Mouse (Mus musculus): ENCODE results near the gene Eef2. TPM values are rescaled to one million over a fixed set of nuclear protein-coding genes. Genes with fewer than 3 reads are reported as not detected.

The Eef2 gene
- polyA plus RNA-seq, 1 experiment from 2014 or later = 504 TPM

- peak; percentile 95 for ATAC-seq (ENCODE audit: insufficient read depth, low FRiP score, low TSS enrichment)
- peak; percentile 97 for DNase-seq (ENCODE audit: low spot score)
- H3K9me3 ChIP-seq (ENCODE audit: control insufficient read depth, low read length) = no peaks in the 10 kb centered on the region
- H3K9ac ChIP-seq (ENCODE audit: low read length) = peak within 1 kb of the TSS; percentile 68
- no peaks in the 10 kb centered on the region for H3K27me3 ChIP-seq (ENCODE audit: control insufficient read depth, insufficient read depth, low read length)
- 0 out of 2 replicates have a peak within 1 kb of the TSS, but pooled peaks have one; percentile 46 for H3K27ac ChIP-seq (ENCODE audit: low read depth, low read length)
- H3K4me3 ChIP-seq (ENCODE audit: low read depth, low read length) = peak within 1 kb of the TSS; percentile 60
- H3K4me2 ChIP-seq (ENCODE audit: low read depth) = peak within 1 kb of the TSS; percentile 63
- peaks cover 41% of the 10 kb centered on the region for H3K36me3 ChIP-seq (ENCODE audit: control insufficient read depth, insufficient read depth, low read length)
- peaks cover 8% of the 10 kb centered on the region for H3K4me1 ChIP-seq (ENCODE audit: control insufficient read depth, insufficient read depth, low read length)
- 4% methylated on average over 53 of the region's 53 CpGs for WGBS
These were observed 6.2 kb downstream of the Eef2 start, which contains the start of gene Dapk3 for GRCm38 (mm10) chr10:81182336-81183333. TSS of gene Dapk3 (plus strand) at chr10:81183005.

- Histone ChIP-seq H3K36me3 (ENCODE audit: control insufficient read depth, insufficient read depth, low read length) (peaks cover 32% of the 10 kb centered on the region), H3K9ac (ENCODE audit: low read length) (peak within 1 kb of the TSS; percentile 68), H3K4me2 (ENCODE audit: low read depth) (peak within 1 kb of the TSS; percentile 63), H3K4me1 (ENCODE audit: control insufficient read depth, insufficient read depth, low read length) (peaks cover 4% of the 10 kb centered on the region; the same call in 1 of the 2 replicates), H3K27me3 (ENCODE audit: control insufficient read depth, insufficient read depth, low read length) (no peaks in the 10 kb centered on the region), H3K4me3 (ENCODE audit: low read depth, low read length) (peak within 1 kb of the TSS; percentile 60), H3K9me3 (ENCODE audit: control insufficient read depth, low read length) (no peaks in the 10 kb centered on the region), H3K27ac (ENCODE audit: low read depth, low read length) (0 out of 2 replicates have a peak within 1 kb of the TSS, but pooled peaks have one; percentile 46)
- WGBS = 85% methylated on average over 5 of the region's 5 CpGs
- no peak for DNase-seq (ENCODE audit: low spot score)
- no peak for ATAC-seq (ENCODE audit: insufficient read depth, low FRiP score, low TSS enrichment)
These were observed 7.4 kb downstream of the Eef2 start, which contains the start of gene 4930442H23Rik for GRCm38 (mm10) chr10:81183805-81184204. TSS of gene 4930442H23Rik (minus strand) at chr10:81183849.

- Histone ChIP-seq H3K27me3 (ENCODE audit: control insufficient read depth, insufficient read depth, low read length) (no peaks in the 10 kb centered on the region), H3K4me1 (ENCODE audit: control insufficient read depth, insufficient read depth, low read length) (peaks cover 4% of the 10 kb centered on the region; the same call in 1 of the 2 replicates), H3K4me3 (ENCODE audit: low read depth, low read length) (no peak overlapping the region), H3K4me2 (ENCODE audit: low read depth) (no peak overlapping the region), H3K27ac (ENCODE audit: low read depth, low read length) (no peak overlapping the region), H3K9me3 (ENCODE audit: control insufficient read depth, low read length) (no peaks in the 10 kb centered on the region), H3K9ac (ENCODE audit: low read length) (no peak overlapping the region), H3K36me3 (ENCODE audit: control insufficient read depth, insufficient read depth, low read length) (peaks cover 26% of the 10 kb centered on the region)
- DNase-seq (ENCODE audit: low spot score) = no peak
- WGBS = 63% methylated on average over 4 of the region's 4 CpGs
- no peak for ATAC-seq (ENCODE audit: insufficient read depth, low FRiP score, low TSS enrichment)
These were observed 8.3 kb downstream of the Eef2 start for GRCm38 (mm10) chr10:81184765-81185164.

GRCm38 (mm10) chr10:81187161-81187560 lies 10.7 kb downstream of the Eef2 start:
- Histone ChIP-seq H3K4me3 (ENCODE audit: low read depth, low read length) (no peak overlapping the region), H3K9ac (ENCODE audit: low read length) (no peak overlapping the region)

GRCm38 (mm10) chr10:81189821-81190220 lies 13.4 kb downstream of the Eef2 start:
- Histone ChIP-seq H3K36me3 (ENCODE audit: control insufficient read depth, insufficient read depth, low read length) (peaks cover 5% of the 10 kb centered on the region; the same call in 1 of the 2 replicates), H3K9me3 (ENCODE audit: control insufficient read depth, low read length) (no peaks in the 10 kb centered on the region), H3K27ac (ENCODE audit: low read depth, low read length) (no peak overlapping the region), H3K4me3 (ENCODE audit: low read depth, low read length) (no peak overlapping the region), H3K4me1 (ENCODE audit: control insufficient read depth, insufficient read depth, low read length) (peaks cover 13% of the 10 kb centered on the region), H3K4me2 (ENCODE audit: low read depth) (no peak overlapping the region), H3K27me3 (ENCODE audit: control insufficient read depth, insufficient read depth, low read length) (peaks cover 13% of the 10 kb centered on the region), H3K9ac (ENCODE audit: low read length) (no peak overlapping the region)
- ATAC-seq (ENCODE audit: insufficient read depth, low FRiP score, low TSS enrichment) = no peak
- DNase-seq (ENCODE audit: low spot score) = no peak
- 73% methylated on average over 26 of the region's 26 CpGs for WGBS

More at GRCm38 (mm10) chr10:81187161-81187560, 10.7 kb downstream of the Eef2 start:
- H3K9me3 ChIP-seq (ENCODE audit: control insufficient read depth, low read length) = no peaks in the 10 kb centered on the region
- peaks cover 9% of the 10 kb centered on the region for H3K4me1 ChIP-seq (ENCODE audit: control insufficient read depth, insufficient read depth, low read length)
- H3K27ac ChIP-seq (ENCODE audit: low read depth, low read length) = no peak overlapping the region
- ATAC-seq (ENCODE audit: insufficient read depth, low FRiP score, low TSS enrichment) (no peak), DNase-seq (ENCODE audit: low spot score) (no peak)
- WGBS = 96% methylated on average over 9 of the region's 9 CpGs
- no peak overlapping the region for H3K4me2 ChIP-seq (ENCODE audit: low read depth)
- peaks cover 5% of the 10 kb centered on the region; the same call in 1 of the 2 replicates for H3K36me3 ChIP-seq (ENCODE audit: control insufficient read depth, insufficient read depth, low read length)
- H3K27me3 ChIP-seq (ENCODE audit: control insufficient read depth, insufficient read depth, low read length) = no peaks in the 10 kb centered on the region

GRCm38 (mm10) chr10:81190236-81190911 lies 13.9 kb downstream of the Eef2 start:
- Histone ChIP-seq H3K36me3 (ENCODE audit: control insufficient read depth, insufficient read depth, low read length) (0 out of 2 replicates have a peak, but pooled peaks cover 3% of the 10 kb centered on the region), H3K4me2 (ENCODE audit: low read depth) (no peak overlapping the region), H3K9ac (ENCODE audit: low read length) (no peak overlapping the region), H3K27ac (ENCODE audit: low read depth, low read length) (no peak overlapping the region), H3K27me3 (ENCODE audit: control insufficient read depth, insufficient read depth, low read length) (peaks cover 17% of the 10 kb centered on the region), H3K9me3 (ENCODE audit: control insufficient read depth, low read length) (no peaks in the 10 kb centered on the region), H3K4me1 (ENCODE audit: control insufficient read depth, insufficient read depth, low read length) (peaks cover 13% of the 10 kb centered on the region), H3K4me3 (ENCODE audit: low read depth, low read length) (no peak overlapping the region)
- peak; percentile 60 for DNase-seq (ENCODE audit: low spot score)
- 72% methylated on average over 31 of the region's 31 CpGs for WGBS
- no peak for ATAC-seq (ENCODE audit: insufficient read depth, low FRiP score, low TSS enrichment)

- no peak overlapping the region for H3K4me3 ChIP-seq (ENCODE audit: low read depth, low read length)
- H3K4me1 ChIP-seq (ENCODE audit: control insufficient read depth, insufficient read depth, low read length) = peaks cover 13% of the 10 kb centered on the region
- DNase-seq (ENCODE audit: low spot score) = no peak
- ATAC-seq (ENCODE audit: insufficient read depth, low FRiP score, low TSS enrichment) = no peak
- no peak overlapping the region for H3K9ac ChIP-seq (ENCODE audit: low read length)
- H3K27ac ChIP-seq (ENCODE audit: low read depth, low read length) = peak overlapping the region; percentile 23; the same call in 1 of the 2 replicates
- H3K36me3 ChIP-seq (ENCODE audit: control insufficient read depth, insufficient read depth, low read length) = 0 out of 2 replicates have a peak, but pooled peaks cover 3% of the 10 kb centered on the region
- peaks cover 20% of the 10 kb centered on the region for H3K27me3 ChIP-seq (ENCODE audit: control insufficient read depth, insufficient read depth, low read length)
- 73% methylated on average over 6 of the region's 6 CpGs for WGBS
- no peaks in the 10 kb centered on the region for H3K9me3 ChIP-seq (ENCODE audit: control insufficient read depth, low read length)
- no peak overlapping the region for H3K4me2 ChIP-seq (ENCODE audit: low read depth)
These were observed 14.5 kb downstream of the Eef2 start for GRCm38 (mm10) chr10:81190912-81191321.

- H3K27ac ChIP-seq (ENCODE audit: low read depth, low read length) = peak overlapping the region; percentile 80
- no peaks in the 10 kb centered on the region for H3K9me3 ChIP-seq (ENCODE audit: control insufficient read depth, low read length)
- peak overlapping the region; percentile 95; the same call in 1 of the 2 replicates for H3K4me2 ChIP-seq (ENCODE audit: low read depth)
- 0 out of 2 replicates have a peak, but pooled peaks cover 3% of the 10 kb centered on the region for H3K36me3 ChIP-seq (ENCODE audit: control insufficient read depth, insufficient read depth, low read length)
- H3K9ac ChIP-seq (ENCODE audit: low read length) = no peak overlapping the region
- no peak overlapping the region for H3K4me3 ChIP-seq (ENCODE audit: low read depth, low read length)
- DNase-seq (ENCODE audit: low spot score) (no peak), ATAC-seq (ENCODE audit: insufficient read depth, low FRiP score, low TSS enrichment) (no peak)
- peaks cover 13% of the 10 kb centered on the region for H3K4me1 ChIP-seq (ENCODE audit: control insufficient read depth, insufficient read depth, low read length)
- peaks cover 26% of the 10 kb centered on the region for H3K27me3 ChIP-seq (ENCODE audit: control insufficient read depth, insufficient read depth, low read length)
- WGBS = 91% methylated on average over 18 of the region's 18 CpGs
These were observed 15.0 kb downstream of the Eef2 start for GRCm38 (mm10) chr10:81191342-81191982.
